Mouse (Mus musculus): Measurements from ENCODE around the gene Pde4a.

DNA sequence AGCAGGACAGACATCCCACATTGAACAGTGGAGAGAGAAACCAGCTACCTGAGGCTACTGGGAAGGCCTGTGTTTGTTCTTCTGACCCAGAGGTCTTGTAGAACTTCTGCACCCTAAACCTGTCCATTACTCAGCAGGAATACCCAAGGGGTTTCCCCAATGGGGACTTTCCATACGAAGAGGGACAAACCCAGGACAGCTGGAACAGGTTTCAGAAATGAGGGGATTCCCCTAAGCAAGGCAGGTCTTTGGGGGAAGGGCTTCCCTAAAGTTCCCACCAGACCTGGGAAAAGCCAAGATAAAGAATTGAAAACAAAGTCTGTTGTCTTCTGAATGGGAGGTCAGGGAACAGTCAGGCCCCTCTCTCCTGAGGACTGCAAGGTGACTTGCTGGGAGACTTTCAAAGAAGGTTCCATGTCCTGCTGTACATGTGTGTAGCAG lies 29.6 kb upstream of the Pde4a start:
- TF ChIP-seq TAL1 (IDR thresholded peaks at IDR 0.05; ENCODE audit: low read length) (no peak), GATA1 (IDR thresholded peaks at IDR 0.05; ENCODE audit: low read length) (no peak)
